Mouse (Mus musculus) MEL (cell line): Measurements from ENCODE around the gene Cyb5d1. TPM values are rescaled to one million over a fixed set of nuclear protein-coding genes. Genes with fewer than 3 reads are reported as not detected.
"Not testable (repeated sequence)": the region's sequence is repeated elsewhere in the genome, so short reads cannot be mapped to it uniquely, and the experiment has no call there.

Experiments
- DNase-seq: peaks from one replicate; pipeline ENCODE4 v3.0.0; 2011; ENCODE audit warnings: low read depth, low spot score
- H3K27ac ChIP-seq: 2 replicates; pipeline ENCODE4 v1.5.1; 2012; ENCODE audit warnings: low read depth, mild to moderate bottlenecking, control low read depth, low read length, moderate library complexity; ENCODE audit not compliant: control insufficient read depth
- H3K27me3 ChIP-seq, 2 experiments: fragments of 150-350 bp in 1 of 2; sonication (generic) in 1 of 2; 2 replicates each; pipeline ENCODE4 v1.6.1; 2012; ENCODE audit warnings: low read length in 2 of 2, mild to moderate bottlenecking in 2 of 2, improper control_type of control experiment in 1 of 2, moderate library complexity in 1 of 2; ENCODE audit not compliant: insufficient read depth in 2 of 2, control insufficient read depth in 1 of 2
- H3K36me3 ChIP-seq, 2 experiments: 2 replicates each; pipeline ENCODE4 v1.6.1; 2012 to 2014; ENCODE audit warnings: low read length in 2 of 2, improper control_type of control experiment in 1 of 2, inconsistent platforms in 1 of 2, mild to moderate bottlenecking in 1 of 2; ENCODE audit not compliant: insufficient read depth in 2 of 2, control insufficient read depth in 1 of 2
- H3K4me1 ChIP-seq, 2 experiments: fragments of 150-350 bp in 1 of 2; sonication (generic) in 1 of 2; 2 replicates each; pipeline ENCODE4 v1.6.1; 2012; ENCODE audit warnings: low read length in 2 of 2, improper control_type of control experiment in 1 of 2, mild to moderate bottlenecking in 1 of 2; ENCODE audit not compliant: insufficient read depth in 2 of 2, control insufficient read depth in 1 of 2
- H3K4me3 ChIP-seq, 2 experiments: fragments of 150-350 bp in 1 of 2; sonication (generic) in 1 of 2; 2 replicates each; pipeline ENCODE4 v1.5.1; 2012; ENCODE audit warnings: low read depth in 2 of 2, low read length in 2 of 2, mild to moderate bottlenecking in 2 of 2, moderate library complexity in 2 of 2, control low read depth in 1 of 2, improper control_type of control experiment in 1 of 2; ENCODE audit not compliant: control insufficient read depth in 1 of 2, insufficient read depth in 1 of 2
- H3K79me2 ChIP-seq: 2 replicates; pipeline ENCODE4 v1.6.1; 2012; ENCODE audit warnings: mild to moderate bottlenecking, low read length, moderate library complexity; ENCODE audit not compliant: control insufficient read depth, poor library complexity, insufficient read depth
- H3K9ac ChIP-seq: 2 replicates; pipeline ENCODE4 v1.6.1; 2012; ENCODE audit warnings: low read depth, mild to moderate bottlenecking, control low read depth, low read length, moderate library complexity; ENCODE audit not compliant: control insufficient read depth, poor library complexity, severe bottlenecking
- H3K9me3 ChIP-seq: fragments of 150-350 bp; sonication (generic); replicated peaks from 2 replicates; pipeline ENCODE4 v1.6.1; 2012; ENCODE audit warnings: mild to moderate bottlenecking, low read length, improper control_type of control experiment, moderate library complexity; ENCODE audit not compliant: insufficient read depth
- BHLHE40 ChIP-seq: IDR thresholded peaks from 2 replicates; pipeline ENCODE4 v1.6.1; 2012; ENCODE audit warnings: low read depth, mild to moderate bottlenecking, inconsistent platforms, low read length, improper control_type of control experiment, borderline replicate concordance
- CTCF ChIP-seq, 3 experiments: IDR thresholded peaks in 2 of 3; conservative IDR thresholded peaks in 1 of 3; 2 replicates each; pipeline ENCODE4 v1.5.1; 2011 to 2012; ENCODE audit warnings: low read length in 3 of 3, low read depth in 2 of 3, mild to moderate bottlenecking in 2 of 3, improper control_type of control experiment in 1 of 3, inconsistent platforms in 1 of 3, mixed read lengths in 1 of 3, moderate library complexity in 1 of 3; ENCODE audit not compliant: control insufficient read depth in 1 of 3, insufficient read depth in 1 of 3, poor library complexity in 1 of 3, severe bottlenecking in 1 of 3
- ELF1 ChIP-seq: IDR thresholded peaks from 2 replicates; pipeline ENCODE4 v1.6.1; 2014; ENCODE audit warnings: low read depth, mild to moderate bottlenecking, inconsistent platforms, low read length, improper control_type of control experiment, moderate library complexity
- ETS1 ChIP-seq: IDR thresholded peaks from 2 replicates; pipeline ENCODE4 v1.6.1; 2012; ENCODE audit warnings: low read depth, mild to moderate bottlenecking, inconsistent platforms, low read length, improper control_type of control experiment, moderate library complexity
- GABPA ChIP-seq: IDR thresholded peaks from 2 replicates; pipeline ENCODE4 v1.6.1; 2012; ENCODE audit warnings: low read depth, mild to moderate bottlenecking, inconsistent platforms, low read length, improper control_type of control experiment, moderate library complexity
- HCFC1 ChIP-seq: IDR thresholded peaks from 2 replicates; pipeline ENCODE4 v1.6.1; 2012; ENCODE audit warnings: low read depth, mild to moderate bottlenecking, inconsistent platforms, low read length, improper control_type of control experiment, moderate library complexity
- MAX ChIP-seq: IDR thresholded peaks from 2 replicates; pipeline ENCODE4 v1.6.1; 2011; ENCODE audit warnings: low read length, improper control_type of control experiment
- MXI1 ChIP-seq: IDR thresholded peaks from 2 replicates; pipeline ENCODE4 v1.6.1; 2011; ENCODE audit warnings: mild to moderate bottlenecking, low read depth, low read length, improper control_type of control experiment
- MYB ChIP-seq: IDR thresholded peaks from 2 replicates; pipeline ENCODE4 v1.6.1; 2011; ENCODE audit warnings: mild to moderate bottlenecking, low read depth, low read length, improper control_type of control experiment
- MYC ChIP-seq: IDR thresholded peaks from 2 replicates; pipeline ENCODE4 v1.6.1; 2011; ENCODE audit warnings: low read depth, mild to moderate bottlenecking, low read length, improper control_type of control experiment, moderate library complexity
- NELFE ChIP-seq: IDR thresholded peaks from 2 replicates; pipeline ENCODE4 v1.6.1; 2011; ENCODE audit warnings: low read depth, low read length, improper control_type of control experiment
- NRF1 ChIP-seq: IDR thresholded peaks from 2 replicates; pipeline ENCODE4 v1.6.1; 2014; ENCODE audit warnings: low read depth, mild to moderate bottlenecking, inconsistent platforms, low read length, improper control_type of control experiment, moderate library complexity; ENCODE audit not compliant: poor library complexity, insufficient read depth, severe bottlenecking
- POLR2A ChIP-seq, 2 experiments: IDR thresholded peaks; 2 replicates each; pipeline ENCODE4 v1.6.1; 2011 to 2012; ENCODE audit warnings: low read length in 2 of 2, mild to moderate bottlenecking in 2 of 2, control low read depth in 1 of 2, improper control_type of control experiment in 1 of 2, low read depth in 1 of 2, moderate library complexity in 1 of 2; ENCODE audit not compliant: control insufficient read depth in 1 of 2, insufficient read depth in 1 of 2, poor library complexity in 1 of 2
- POLR2AphosphoS5 ChIP-seq: IDR thresholded peaks from 2 replicates; pipeline ENCODE4 v1.6.1; 2012; ENCODE audit warnings: low read depth, borderline replicate concordance, mild to moderate bottlenecking, inconsistent platforms, low read length, moderate library complexity, mixed read lengths
- SIN3A ChIP-seq: IDR thresholded peaks from 2 replicates; pipeline ENCODE4 v1.6.1; 2012; ENCODE audit warnings: low read length, improper control_type of control experiment, inconsistent platforms
- USF1 ChIP-seq: IDR thresholded peaks from 2 replicates; pipeline ENCODE4 v1.6.1; 2014; ENCODE audit warnings: low read depth, mild to moderate bottlenecking, inconsistent platforms, low read length, improper control_type of control experiment, moderate library complexity
- polyA plus RNA-seq, 2 experiments: library from polyadenylated mRNA; stranded (reverse) in 1 of 2; unstranded in 1 of 2; fragments of >175 nt in 1 of 2; fragments of >200 nt in 1 of 2; gene quantifications; 2 replicates each; pipeline versions ENCODE4 v1.2.1 to v1.2.4; 2012; ENCODE audit warnings: low replicate concordance in 2 of 2, low read depth in 1 of 2; ENCODE audit not compliant: insufficient read length in 2 of 2, insufficient read depth in 1 of 2, missing spikeins in 1 of 2
- total RNA-seq: library from RNA; depleted of rRNA; stranded (reverse); fragments of 300-350 nt; gene quantifications from 2 replicates; pipeline ENCODE4 v1.2.3, GENCODE M21; 2012; rRNA removed

Gene Cyb5d1
- total RNA-seq = 26.8 and 39.6 TPM in 2 replicates
- polyA plus RNA-seq = 10 to 100 TPM in 1 of 2 experiments, not detected in 1; 21.3 TPM

DNA sequence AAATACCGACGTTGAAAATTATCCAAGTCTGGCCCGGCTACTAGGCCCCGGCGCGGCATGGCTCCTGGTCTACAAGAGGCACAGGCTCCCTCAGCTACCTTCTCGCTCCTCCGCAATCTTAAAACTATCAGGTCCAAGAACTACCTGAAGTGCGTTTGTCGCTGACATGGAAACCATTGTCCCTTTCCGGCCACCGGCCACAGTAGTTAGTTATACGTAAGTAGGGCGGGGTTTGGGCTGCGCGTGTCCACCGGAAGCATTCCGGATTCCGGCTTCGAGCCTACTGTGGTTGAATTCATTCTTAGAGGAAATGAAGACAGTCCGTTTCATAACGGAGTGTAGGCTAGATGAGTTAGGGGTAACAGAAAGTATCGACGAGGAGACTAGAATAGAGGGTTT lies at the start of gene Cyb5d1, which contains the start of gene Naa38:
Cyb5d1 (minus strand) TSS at position 397 of the 399 bp plus-strand sequence.
Naa38 (plus strand) TSS at position 253 of the 399 bp plus-strand sequence.
- peak; percentile 97 for DNase-seq
- Histone ChIP-seq H3K4me3 (peak within 1 kb of the TSS; percentile 54 to 67), H3K9ac (peak within 1 kb of the TSS; percentile 85), H3K27ac (peak within 1 kb of the TSS; percentile 88)
- not testable (repeated sequence) for H3K9me3 ChIP-seq, H3K79me2 ChIP-seq, H3K4me1 ChIP-seq, H3K36me3 ChIP-seq, H3K27me3 ChIP-seq
- peak; percentile 49; the same call in 1 of the 2 replicates for TF ChIP-seq NRF1
- peak; percentile 87 for TF ChIP-seq MYC
- 0 out of 2 replicates have a peak, but pooled peaks have one; percentile 30 for TF ChIP-seq MYB
- TF ChIP-seq NELFE = peak; percentile 61
- TF ChIP-seq SIN3A = peak; percentile 84
- TF ChIP-seq ETS1 = peak; percentile 44; the same call in 1 of the 2 replicates
- peak; percentile 79 for TF ChIP-seq ELF1
- TF ChIP-seq MXI1 = peak; percentile 71
- peak; percentile 73 for TF ChIP-seq HCFC1
- TF ChIP-seq POLR2A (IDR thresholded peaks at IDR 0.05; ENCODE audit: control insufficient read depth in 1 of 2, insufficient read depth in 1 of 2, low read depth in 1 of 2, low read length in 2 of 2, poor library complexity in 1 of 2) = peak in 1 of 2 experiments; percentile 35; a peak in 1 of 4 replicates
- 0 out of 2 replicates have a peak, but pooled peaks have one; percentile 29 for TF ChIP-seq MAX

DNA sequence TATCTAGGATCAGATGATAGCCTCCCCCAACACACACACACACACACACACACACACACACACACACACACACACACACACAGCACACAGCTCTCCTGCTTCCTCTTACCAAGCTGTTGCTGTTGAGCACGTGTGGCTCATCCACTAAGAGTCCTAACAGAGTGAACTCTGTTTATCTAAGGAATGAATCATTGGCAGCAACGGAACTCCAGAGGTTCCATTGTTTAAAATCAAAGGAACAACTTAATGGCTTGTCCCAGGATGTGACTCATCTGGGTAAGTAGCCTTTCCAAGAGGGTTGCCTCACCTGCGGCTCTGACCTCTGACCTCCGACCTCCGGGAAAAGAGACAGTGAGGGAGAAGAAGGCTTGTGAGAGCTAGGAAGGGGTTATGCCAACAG lies 47.9 kb upstream of the Cyb5d1 start:
- H3K9me3 ChIP-seq = no peaks in the 10 kb centered on the region

More for the DNA sequence above, 47.9 kb upstream of the Cyb5d1 start:
- Histone ChIP-seq H3K27me3 (peaks cover 2% of the 10 kb centered on the region in 2 experiments; a peak in 3 of 4 replicates), H3K4me1 (peaks cover 0 to 5% of the 10 kb centered on the region in 2 experiments; a peak in 1 of 4 replicates), H3K36me3 (no peaks in the 10 kb centered on the region), H3K27ac (no peak overlapping the region), H3K79me2 (no peaks in the 10 kb centered on the region), H3K9ac (no peak overlapping the region), H3K4me3 (no peak overlapping the region)
- TF ChIP-seq GABPA = no peak
- 0 out of 2 replicates have a peak, but pooled peaks have one; percentile 65 for TF ChIP-seq MYC
- 0 out of 2 replicates have a peak, but pooled peaks have one; percentile 37 for TF ChIP-seq MXI1
- TF ChIP-seq POLR2AphosphoS5 = no peak
- no peak for TF ChIP-seq USF1
- TF ChIP-seq CTCF (IDR thresholded peaks at IDR 0.05 in 2 of 3, conservative IDR thresholded peaks at IDR 0.05 in 1 of 3; ENCODE audit: control insufficient read depth in 1 of 3, insufficient read depth in 1 of 3, low read depth in 2 of 3, low read length in 3 of 3, poor library complexity in 1 of 3, severe bottlenecking in 1 of 3) = no peak
- TF ChIP-seq MAX = peak; percentile 59; the same call in 1 of the 2 replicates
- peak; percentile 45; the same call in 1 of the 2 replicates for TF ChIP-seq BHLHE40
- peak; percentile 44 for DNase-seq
